Mouse (Mus musculus): ENCODE results near the gene Mrpl36.

- TF ChIP-seq CTCF (IDR thresholded peaks at IDR 0.05; ENCODE audit: low read depth, low read length) (no peak), POLR2A (IDR thresholded peaks at IDR 0.05; ENCODE audit: extremely low read depth, insufficient read depth, low read length) (no peak)
Measured at GRCm38 (mm10) chr13:73373367-73373766, 45.1 kb downstream of the Mrpl36 start.
